Mouse (Mus musculus) lung, adult 2 months (tissue): ENCODE measurements at regions not wholly inside any gene's neighbourhood (a gene's known extent, or its start where the extent isn't known, plus 50 kb on each side); places are given as distances from the start of the nearest gene placed in this dataset.

ENCODE experiments used
- CTCF ChIP-seq: fragments of 200-500 bp; IDR thresholded peaks from 2 replicates; pipeline ENCODE4 v1.5.1; 2011; ENCODE audit warnings: mild to moderate bottlenecking, low read length, control low read depth; ENCODE audit not compliant: insufficient read depth
- POLR2A ChIP-seq: fragments of 200-500 bp; IDR thresholded peaks from 2 replicates; pipeline ENCODE4 v1.6.1; 2011; ENCODE audit warnings: low read depth, mild to moderate bottlenecking, control low read depth, low read length, borderline replicate concordance; ENCODE audit errors: extremely low read depth

GRCm38 (mm10) chr19:26987909-26988456 lies 102.3 kb downstream of the Gm815 start:
- TF ChIP-seq CTCF, result no peak
- TF ChIP-seq POLR2A, result no peak
